Mouse (Mus musculus): ENCODE results near the gene Gm38394. TPM values are rescaled to one million over a fixed set of nuclear protein-coding genes. Genes with fewer than 3 reads are reported as not detected.

The Gm38394 gene
- polyA plus RNA-seq, 1 experiment from 2014 or later, result 5.1 TPM

GRCm38 (mm10) chr1:133613817-133614216, 47.3 kb downstream of the Gm38394 start:
- Histone ChIP-seq H3K9ac (no peak overlapping the region), H3K4me2 (no peak overlapping the region), H3K36me3 (peaks cover 42% of the 10 kb centered on the region), H3K9me3 (replicated peaks) (no peaks in the 10 kb centered on the region), H3K27me3 (no peaks in the 10 kb centered on the region), H3K27ac (no peak overlapping the region), H3K4me3 (replicated peaks) (no peak overlapping the region), H3K4me1 (peaks cover 9% of the 10 kb centered on the region)
- no peak for ATAC-seq (replicated peaks; ENCODE audit: low FRiP score)
- 74% methylated on average over 3 of the region's 3 CpGs for WGBS

DNA sequence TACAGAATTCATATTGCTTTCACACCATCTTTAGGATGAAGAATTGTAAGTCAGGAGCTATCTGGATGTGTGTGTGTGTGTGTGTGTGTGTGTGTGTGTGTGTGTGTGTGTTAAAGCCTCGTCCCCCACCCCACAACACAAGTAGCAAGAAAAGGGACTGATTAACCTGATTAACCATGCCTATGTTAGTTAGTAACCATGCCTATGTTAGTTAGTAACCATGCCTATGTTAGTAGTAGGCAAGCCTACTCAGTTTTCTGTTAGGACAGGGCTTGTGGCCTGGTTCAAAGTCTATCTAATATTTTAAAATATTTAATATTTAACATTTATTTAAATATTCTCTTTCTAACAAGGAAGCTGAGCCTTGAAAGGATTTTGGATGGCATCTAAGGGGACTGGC, 49.7 kb downstream of the Gm38394 start:
- Histone ChIP-seq H3K36me3 (peaks cover 42% of the 10 kb centered on the region), H3K9ac (no peak overlapping the region), H3K27ac (no peak overlapping the region), H3K4me1 (peaks cover 15% of the 10 kb centered on the region), H3K27me3 (no peaks in the 10 kb centered on the region), H3K4me2 (no peak overlapping the region), H3K4me3 (replicated peaks) (no peak overlapping the region), H3K9me3 (replicated peaks) (no peaks in the 10 kb centered on the region)
- 57% methylated on average over 1 of the region's 1 CpGs for WGBS
- ATAC-seq (replicated peaks; ENCODE audit: low FRiP score), result no peak

- Histone ChIP-seq H3K27ac (peak overlapping the region; percentile 29), H3K4me3 (replicated peaks) (peak overlapping the region; percentile 80), H3K4me2 (peak overlapping the region; percentile 35), H3K4me1 (peaks cover 15% of the 10 kb centered on the region), H3K9me3 (replicated peaks) (no peaks in the 10 kb centered on the region), H3K36me3 (peaks cover 49% of the 10 kb centered on the region), H3K9ac (no peak overlapping the region), H3K27me3 (no peaks in the 10 kb centered on the region)
- WGBS, result 52% methylated on average over 6 of the region's 6 CpGs
- ATAC-seq (replicated peaks; ENCODE audit: low FRiP score), result no peak; the same call in none of the 2 replicates
These were observed 50.5 kb downstream of the Gm38394 start for GRCm38 (mm10) chr1:133610601-133611000.

DNA sequence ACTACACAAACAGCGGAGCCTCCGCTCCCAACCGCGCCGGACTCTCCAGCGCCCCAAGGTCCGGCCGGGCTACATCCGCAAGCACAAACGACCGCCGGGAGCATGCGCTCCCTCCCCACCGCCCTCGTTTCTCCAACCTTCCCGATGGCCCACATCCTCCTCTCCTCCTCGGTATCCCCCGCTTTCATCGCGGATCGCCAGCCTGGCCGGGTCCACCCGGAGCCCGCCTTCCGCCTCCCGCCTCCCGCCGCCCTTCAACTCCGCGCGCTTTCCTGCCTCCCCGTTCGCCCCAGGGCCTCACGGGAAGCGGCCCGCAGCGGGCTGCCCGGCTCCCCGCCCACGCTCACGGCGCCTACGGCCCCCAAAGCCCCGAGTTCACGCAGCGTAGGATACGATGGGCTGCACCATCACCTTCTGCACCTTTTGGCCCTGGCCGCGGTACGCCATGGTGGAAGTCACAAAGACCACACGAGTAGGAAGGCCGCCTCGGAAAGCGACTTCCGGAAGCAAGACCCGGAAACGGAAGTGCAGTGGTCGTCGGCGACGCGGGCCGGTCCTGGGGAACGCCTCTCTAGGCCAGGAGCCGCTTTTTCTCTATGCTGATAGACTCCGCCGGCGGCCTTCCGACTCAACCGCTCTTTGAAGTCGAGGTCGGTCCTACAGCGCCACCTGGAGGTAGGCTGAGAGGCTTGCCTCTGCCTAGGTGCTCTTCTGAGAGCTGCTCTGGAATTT, 51.2 kb downstream of the Gm38394 start, which contains the start of gene Snrpe:
Gene Snrpe (minus strand): TSS at position 521 of the 732 bp plus-strand sequence.
- WGBS, result under 1% methylated on average over 73 of the region's 73 CpGs

GRCm38 (mm10) chr1:133603174-133603573, 57.9 kb downstream of the Gm38394 start:
- ATAC-seq (replicated peaks; ENCODE audit: low FRiP score), result no peak
- H3K4me1 ChIP-seq, result peaks cover 2% of the 10 kb centered on the region; the same call in 1 of the 2 replicates
- H3K27me3 ChIP-seq, result no peaks in the 10 kb centered on the region

More for the DNA sequence above, 51.2 kb downstream of the Gm38394 start, which contains the start of gene Snrpe:
- peak; percentile 98 for ATAC-seq (replicated peaks; ENCODE audit: low FRiP score)
- H3K9ac ChIP-seq, result peak within 1 kb of the TSS; percentile 73
- peak within 1 kb of the TSS; percentile 66 for H3K4me2 ChIP-seq
- H3K4me3 ChIP-seq (replicated peaks), result peak within 1 kb of the TSS; percentile 80
- peak within 1 kb of the TSS; percentile 92 for H3K27ac ChIP-seq
- H3K27me3 ChIP-seq, result no peaks in the 10 kb centered on the region
- peaks cover 52% of the 10 kb centered on the region for H3K36me3 ChIP-seq
- H3K4me1 ChIP-seq, result peaks cover 15% of the 10 kb centered on the region
- H3K9me3 ChIP-seq (replicated peaks), result no peaks in the 10 kb centered on the region

DNA sequence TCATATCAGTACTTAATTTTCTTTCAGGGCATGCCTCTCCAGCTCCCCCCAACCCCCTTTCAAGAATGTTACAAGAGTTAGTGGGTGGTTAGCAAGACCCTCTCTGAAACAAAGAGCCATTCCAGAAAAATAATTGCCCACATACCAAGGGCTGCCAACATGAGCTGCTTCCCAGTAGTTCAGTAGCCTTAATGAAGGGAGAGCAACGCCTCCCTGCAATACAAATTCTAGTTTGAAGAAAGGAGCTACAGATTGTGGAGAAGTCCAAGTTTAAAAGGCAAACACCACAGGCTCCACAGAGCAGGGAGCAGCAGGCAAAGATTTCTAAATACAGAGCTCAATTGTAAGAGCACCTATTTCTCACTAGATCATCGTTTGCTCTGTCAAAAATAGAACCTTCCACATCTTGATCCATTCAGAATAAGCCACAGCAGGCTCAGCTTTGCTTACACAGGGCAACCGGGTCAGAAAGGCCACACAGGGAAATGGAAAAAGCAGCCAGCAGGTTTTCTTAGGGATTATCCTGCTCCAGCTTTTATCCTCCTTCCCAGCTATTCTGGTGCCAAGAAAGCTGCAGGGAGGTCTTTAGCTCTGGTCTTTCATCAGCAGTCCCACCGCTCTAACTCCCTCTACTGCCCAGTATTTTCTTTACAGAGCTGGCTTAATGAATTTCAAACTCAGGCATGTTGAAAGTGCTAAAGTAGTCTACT, 64.7 kb downstream of the Gm38394 start:
- no peak for ATAC-seq (replicated peaks; ENCODE audit: low FRiP score)
- no peak overlapping the region for H3K4me2 ChIP-seq
- peaks cover 14% of the 10 kb centered on the region for H3K36me3 ChIP-seq
- H3K9ac ChIP-seq, result no peak overlapping the region
- no peak overlapping the region for H3K4me3 ChIP-seq (replicated peaks)
- no peaks in the 10 kb centered on the region for H3K4me1 ChIP-seq
- H3K27me3 ChIP-seq, result no peaks in the 10 kb centered on the region
- 17% methylated on average over 4 of the region's 4 CpGs for WGBS
- H3K27ac ChIP-seq, result no peak overlapping the region
- H3K9me3 ChIP-seq (replicated peaks), result no peaks in the 10 kb centered on the region

More at GRCm38 (mm10) chr1:133603174-133603573, 57.9 kb downstream of the Gm38394 start:
- no peak overlapping the region for H3K27ac ChIP-seq
- 92% methylated on average over 4 of the region's 4 CpGs for WGBS
- H3K9me3 ChIP-seq (replicated peaks), result no peaks in the 10 kb centered on the region
- no peak overlapping the region for H3K9ac ChIP-seq
- no peak overlapping the region for H3K4me2 ChIP-seq
- no peak overlapping the region for H3K4me3 ChIP-seq (replicated peaks)
- peaks cover 81% of the 10 kb centered on the region for H3K36me3 ChIP-seq

DNA sequence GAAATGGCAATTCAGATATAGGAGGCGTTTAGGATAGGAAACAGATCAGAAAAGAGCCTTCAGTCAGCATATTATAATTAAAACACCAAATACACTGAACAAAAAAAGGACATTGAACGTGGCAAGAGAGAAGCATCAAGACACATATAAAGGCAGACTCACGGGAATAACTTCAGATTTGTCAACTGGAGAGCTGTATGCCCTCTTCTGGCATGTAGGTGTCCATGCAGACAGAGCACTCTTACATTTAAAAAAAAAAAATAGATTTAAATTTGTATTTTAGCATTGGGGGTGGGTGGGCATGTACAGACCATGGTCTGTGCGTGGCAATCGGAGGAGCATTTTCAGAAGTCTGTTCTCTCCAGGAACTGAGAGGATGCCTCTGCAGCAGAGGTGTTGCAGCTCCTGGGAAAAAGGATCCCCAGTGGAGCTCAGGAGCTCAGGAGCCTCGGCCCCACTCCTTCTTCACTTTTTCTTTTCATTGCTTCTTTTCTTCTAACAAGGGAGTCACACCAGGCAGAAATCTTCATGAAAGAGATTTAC, 75.1 kb downstream of the Gm38394 start:
- Histone ChIP-seq H3K9me3 (replicated peaks) (no peaks in the 10 kb centered on the region), H3K9ac (no peak overlapping the region), H3K27me3 (no peaks in the 10 kb centered on the region), H3K27ac (no peak overlapping the region), H3K36me3 (no peaks in the 10 kb centered on the region), H3K4me3 (replicated peaks) (no peak overlapping the region), H3K4me2 (no peak overlapping the region), H3K4me1 (no peaks in the 10 kb centered on the region)
- no peak for ATAC-seq (replicated peaks; ENCODE audit: low FRiP score)
- 68% methylated on average over 6 of the region's 6 CpGs for WGBS

DNA sequence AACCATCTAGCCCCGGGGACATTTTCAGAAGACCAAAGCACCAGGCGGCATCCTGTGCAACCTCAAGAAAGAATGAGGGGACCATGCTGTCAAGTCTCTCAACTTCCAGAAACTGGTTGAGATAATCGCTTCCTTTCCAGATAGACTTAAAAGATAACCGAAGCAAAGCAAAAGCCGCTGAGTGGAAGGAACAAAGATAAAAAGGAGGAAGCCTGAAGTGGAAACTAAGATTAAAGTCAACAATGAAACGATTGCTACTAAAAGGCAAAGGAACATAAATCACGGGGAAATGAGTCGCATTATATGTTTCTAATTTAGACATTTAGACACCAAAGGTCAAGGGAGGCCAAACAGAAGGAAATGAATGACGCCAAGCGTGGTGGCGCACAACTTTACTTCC, 89.8 kb downstream of the Gm38394 start:
- WGBS, result 58% methylated on average over 11 of the region's 11 CpGs
- no peak for ATAC-seq (replicated peaks; ENCODE audit: low FRiP score)
- H3K27me3 ChIP-seq, result no peaks in the 10 kb centered on the region
- H3K4me3 ChIP-seq (replicated peaks), result no peak overlapping the region
- H3K4me1 ChIP-seq, result no peaks in the 10 kb centered on the region
- no peak overlapping the region for H3K27ac ChIP-seq
- H3K36me3 ChIP-seq, result no peaks in the 10 kb centered on the region
- H3K9me3 ChIP-seq (replicated peaks), result peaks cover 2% of the 10 kb centered on the region
- no peak overlapping the region for H3K4me2 ChIP-seq
- no peak overlapping the region for H3K9ac ChIP-seq

Other genes starting within 250 kb of the Gm38394 start
- gene Sox13, start 236.9 kb downstream of the Gm38394 start, polyA plus RNA-seq (2015; fragmentation: Nextera tagmentation; extraction: Ambion mirVana), result 15.0 and 16.2 TPM in 2 replicates
- gene Snrpe, start 51.0 kb downstream of the Gm38394 start, polyA plus RNA-seq (2015; fragmentation: Nextera tagmentation; extraction: Ambion mirVana), result 699 and 775 TPM in 2 replicates
- gene Zbed6, start 433 bp downstream of the Gm38394 start, polyA plus RNA-seq (2015; fragmentation: Nextera tagmentation; extraction: Ambion mirVana), result not detected in 2 replicates
- gene Lax1, start 28.8 kb upstream of the Gm38394 start, polyA plus RNA-seq (2015; fragmentation: Nextera tagmentation; extraction: Ambion mirVana), result 0.66 and 0.81 TPM in 2 replicates
- 7.2 and 8.5 TPM in 2 replicates for gene Atp2b4, start 139.7 kb upstream of the Gm38394 start, polyA plus RNA-seq (2015; fragmentation: Nextera tagmentation; extraction: Ambion mirVana)
- gene Optc, start 246.7 kb upstream of the Gm38394 start, polyA plus RNA-seq (2015; fragmentation: Nextera tagmentation; extraction: Ambion mirVana), result 0.27 and 0.56 TPM in 2 replicates